Mouse (Mus musculus) hindbrain, embryonic 14.5 days (tissue): ENCODE measurements around the gene Slc6a17. TPM values are rescaled to one million over a fixed set of nuclear protein-coding genes. Genes with fewer than 3 reads are reported as not detected.

Source experiments
- ATAC-seq: fragments of 200-750 bp; cut with Nextera tagmentation; 2 replicates; pipeline ENCODE4 v1.8.0; 2017; ENCODE audit warnings: moderate number of reproducible peaks, mild to moderate bottlenecking, moderate TSS enrichment, moderate library complexity; ENCODE audit not compliant: low FRiP score
- DNase-seq: peaks from one replicate; pipeline ENCODE4 v3.0.0-alpha.2; 2015; ENCODE audit warnings: low spot score
- H3K27ac ChIP-seq: fragments of 300-500 bp; sonication (generic); 2 replicates; pipeline ENCODE4 v1.5.1; 2014; ENCODE audit warnings: mild to moderate bottlenecking, moderate library complexity
- H3K27me3 ChIP-seq: fragments of 300-500 bp; sonication (generic); 2 replicates; pipeline ENCODE4 v1.6.1; 2014; ENCODE audit warnings: mild to moderate bottlenecking, low read length, mixed read lengths; ENCODE audit not compliant: control insufficient read depth, insufficient read depth
- H3K36me3 ChIP-seq: fragments of 300-500 bp; sonication (generic); replicated peaks from 2 replicates; pipeline ENCODE4 v1.6.1; 2014; ENCODE audit not compliant: control insufficient read depth, insufficient read depth
- H3K4me1 ChIP-seq: fragments of 300-500 bp; sonication (generic); replicated peaks from 2 replicates; pipeline ENCODE4 v1.6.1; 2014; ENCODE audit warnings: antibody characterized with exemption, low read length, mixed read lengths; ENCODE audit not compliant: control insufficient read depth, insufficient read depth
- H3K4me2 ChIP-seq: fragments of 300-500 bp; sonication (generic); replicated peaks from 2 replicates; pipeline ENCODE4 v1.6.1; 2014; ENCODE audit warnings: mild to moderate bottlenecking, moderate library complexity
- H3K4me3 ChIP-seq: fragments of 300-500 bp; sonication (generic); replicated peaks from 2 replicates; pipeline ENCODE4 v1.5.1; 2014; ENCODE audit warnings: mild to moderate bottlenecking, low read length
- H3K9ac ChIP-seq: fragments of 300-500 bp; sonication (generic); 2 replicates; pipeline ENCODE4 v1.6.1; 2014
- H3K9me3 ChIP-seq: fragments of 300-500 bp; sonication (generic); 2 replicates; pipeline ENCODE4 v1.6.1; 2016; ENCODE audit warnings: low read length; ENCODE audit not compliant: control insufficient read depth
- WGBS: fragments of 180-500 bp; shearing (Covaris S2); extraction: QIAGEN DNeasy Blood & Tissue Kit; methylation state at CpG from one replicate; pipeline ENCODE4 v1.1.7; 2014; 5-methylcytosine and 5-hydroxymethylcytosine counted together
- polyA plus RNA-seq: library from polyadenylated mRNA; unstranded; fragments of >200 nt; fragmentation: Nextera tagmentation; extraction: Ambion mirVana; gene quantifications from 2 replicates; pipeline ENCODE4 v1.2.1, GENCODE M21; 2014

Gene Slc6a17
- polyA plus RNA-seq, 1 experiment from 2014 or later: 15.5 TPM

DNA sequence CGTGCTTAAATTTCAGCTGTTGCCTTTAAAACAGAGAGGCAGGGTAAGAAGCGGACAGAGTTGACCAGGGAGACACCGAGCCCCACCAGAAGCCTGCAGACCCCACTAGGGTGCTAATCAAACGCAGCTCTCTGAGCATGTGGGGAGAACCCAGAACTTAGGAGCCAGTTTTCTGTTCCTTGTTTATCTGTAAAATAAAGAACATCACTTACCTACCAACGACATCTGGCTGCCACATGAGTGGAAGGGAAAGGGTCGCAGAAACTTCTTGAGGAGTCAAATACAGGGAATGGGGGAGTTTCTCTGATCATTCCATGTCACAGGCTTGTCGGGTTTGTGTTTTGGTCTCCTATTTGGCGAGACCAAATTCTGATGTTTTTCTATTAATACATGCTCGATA is 9.9 kb downstream of the Slc6a17 start:
- WGBS: 84% methylated on average over 9 of the region's 9 CpGs
- H3K36me3 ChIP-seq: no peaks in the 10 kb centered on the region
- H3K4me1 ChIP-seq: peaks cover 19% of the 10 kb centered on the region
- no peak overlapping the region for H3K4me3 ChIP-seq
- ATAC-seq: no peak
- no peak overlapping the region for H3K27ac ChIP-seq
- H3K9me3 ChIP-seq: no peaks in the 10 kb centered on the region
- DNase-seq: no peak
- H3K27me3 ChIP-seq: no peaks in the 10 kb centered on the region
- H3K9ac ChIP-seq: no peak overlapping the region
- H3K4me2 ChIP-seq: no peak overlapping the region

DNA sequence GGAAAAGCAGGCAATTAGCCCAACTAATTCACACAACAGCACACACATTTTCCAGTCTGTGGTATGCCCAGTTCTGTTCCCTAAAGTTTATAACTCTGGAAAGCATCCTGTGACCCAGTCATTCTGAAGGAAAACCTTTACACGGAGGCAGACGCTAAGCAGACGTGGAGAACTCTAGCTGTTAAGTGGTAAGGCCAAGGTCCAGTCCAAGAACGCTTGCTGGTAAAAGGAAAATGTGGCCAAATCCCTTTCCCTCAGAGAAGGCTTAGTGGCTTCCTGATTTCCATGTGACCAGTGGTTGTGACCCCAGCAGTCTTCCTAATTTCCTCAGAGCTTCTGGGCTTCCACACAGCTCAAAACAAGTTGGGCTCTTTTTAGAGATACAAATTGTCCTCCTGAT is 11.3 kb downstream of the Slc6a17 start:
- no peak for ATAC-seq
- WGBS: 69% methylated on average over 4 of the region's 4 CpGs

DNA sequence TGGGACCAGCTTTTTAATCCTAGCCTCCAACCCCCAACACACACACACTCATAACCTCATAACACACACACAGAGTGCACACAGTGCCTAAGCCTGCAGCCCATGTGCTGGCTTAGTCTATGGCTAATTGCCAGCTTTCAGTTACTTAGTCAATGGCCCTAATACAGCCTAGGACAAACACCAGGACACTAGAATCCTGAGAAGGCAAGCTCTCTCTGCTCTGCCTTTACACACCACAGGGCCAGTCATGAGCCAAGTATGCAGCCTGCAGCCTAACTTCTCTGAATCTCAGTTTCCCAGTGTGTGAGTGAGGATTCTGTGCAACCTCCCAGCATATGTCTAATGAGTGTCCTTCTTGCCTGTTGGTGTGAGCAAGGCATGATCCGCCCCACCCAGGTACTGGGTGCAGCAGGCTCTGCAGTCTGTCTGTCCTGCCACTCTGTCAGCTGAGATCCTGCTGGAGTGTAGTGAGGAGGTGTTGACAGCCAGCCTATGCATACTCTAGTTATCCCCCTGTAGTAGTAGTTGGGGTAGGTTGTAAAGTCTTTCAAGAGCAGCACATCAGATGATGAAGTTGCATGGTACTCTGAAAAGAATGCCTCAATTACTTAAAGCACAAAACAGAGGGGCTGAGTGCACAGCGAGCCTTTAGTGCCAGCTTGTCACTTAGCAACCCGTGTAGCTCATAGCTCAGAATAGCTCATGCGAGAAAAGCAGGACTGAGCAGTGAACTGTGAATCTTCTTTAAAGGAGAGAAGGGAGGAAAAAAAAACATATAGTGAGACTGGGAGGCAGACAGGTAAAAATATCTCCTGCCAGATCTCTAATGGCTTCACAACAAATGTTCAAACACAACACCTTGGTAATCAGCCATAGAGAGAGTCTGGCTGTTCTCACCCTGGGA is 12.1 kb downstream of the Slc6a17 start:
- Histone ChIP-seq H3K9me3 (no peaks in the 10 kb centered on the region), H3K4me2 (no peak overlapping the region), H3K36me3 (no peaks in the 10 kb centered on the region), H3K27ac (no peak overlapping the region), H3K9ac (no peak overlapping the region), H3K4me3 (no peak overlapping the region), H3K27me3 (no peaks in the 10 kb centered on the region), H3K4me1 (peaks cover 35% of the 10 kb centered on the region)
- DNase-seq: no peak
- peak; percentile 36; the same call in 1 of the 2 replicates for ATAC-seq
- 18% methylated on average over 4 of the region's 4 CpGs for WGBS

More for the DNA sequence above, 11.3 kb downstream of the Slc6a17 start:
- Histone ChIP-seq H3K4me2 (no peak overlapping the region), H3K36me3 (no peaks in the 10 kb centered on the region), H3K27me3 (no peaks in the 10 kb centered on the region), H3K9ac (no peak overlapping the region), H3K4me3 (no peak overlapping the region), H3K9me3 (no peaks in the 10 kb centered on the region), H3K27ac (no peak overlapping the region), H3K4me1 (peaks cover 31% of the 10 kb centered on the region)
- no peak for DNase-seq

DNA sequence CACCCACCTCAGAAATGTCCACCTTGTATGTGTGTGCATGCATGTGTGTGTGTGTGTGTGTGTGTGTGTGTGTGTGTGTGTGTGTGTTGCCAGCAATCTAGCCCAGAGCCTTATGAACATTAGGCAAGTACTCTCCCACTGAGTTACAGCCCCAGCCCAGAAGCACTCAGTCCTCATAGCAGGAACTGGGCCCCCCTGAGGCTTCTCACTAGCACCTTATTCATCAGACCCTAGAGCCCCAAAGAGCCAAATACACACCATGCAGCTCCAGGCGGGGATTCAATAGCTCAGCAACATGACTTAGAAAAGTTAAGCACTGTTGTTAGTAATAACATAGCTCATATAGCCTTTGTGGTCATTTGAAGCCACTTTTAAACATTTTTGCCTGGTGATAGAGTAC is 13.3 kb downstream of the Slc6a17 start:
- Histone ChIP-seq H3K9ac (no peak overlapping the region), H3K9me3 (no peaks in the 10 kb centered on the region), H3K4me2 (no peak overlapping the region), H3K36me3 (0 out of 2 replicates have a peak, but pooled peaks cover 2% of the 10 kb centered on the region), H3K4me3 (no peak overlapping the region), H3K4me1 (peaks cover 35% of the 10 kb centered on the region), H3K27ac (no peak overlapping the region), H3K27me3 (no peaks in the 10 kb centered on the region)
- DNase-seq (no peak), ATAC-seq (no peak)
- 87% methylated on average over 1 of the region's 1 CpGs for WGBS

DNA sequence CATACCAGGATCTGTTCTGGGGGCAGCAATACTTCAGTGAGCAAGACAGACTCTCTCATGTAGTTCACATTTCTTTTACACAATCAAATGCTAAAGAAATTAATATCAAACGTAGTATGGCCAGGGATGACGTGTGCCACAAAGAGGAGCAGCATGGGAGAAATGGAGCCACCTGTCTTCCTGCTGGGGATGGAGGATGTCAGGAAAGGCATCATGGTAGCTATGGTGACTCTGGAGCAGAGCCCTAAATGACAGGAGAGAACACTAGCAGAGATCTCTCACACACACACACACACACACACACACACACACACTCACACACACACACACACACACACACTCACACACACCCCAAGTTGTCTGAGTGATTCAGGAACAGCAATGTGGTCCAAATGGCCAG is 14.1 kb downstream of the Slc6a17 start:
- Histone ChIP-seq H3K36me3 (0 out of 2 replicates have a peak, but pooled peaks cover 5% of the 10 kb centered on the region), H3K9me3 (no peaks in the 10 kb centered on the region), H3K4me1 (peaks cover 35% of the 10 kb centered on the region), H3K27ac (no peak overlapping the region), H3K9ac (no peak overlapping the region), H3K4me3 (no peak overlapping the region), H3K4me2 (no peak overlapping the region), H3K27me3 (no peaks in the 10 kb centered on the region)
- ATAC-seq: no peak
- no peak for DNase-seq
- WGBS: 67% methylated on average over 2 of the region's 2 CpGs

DNA sequence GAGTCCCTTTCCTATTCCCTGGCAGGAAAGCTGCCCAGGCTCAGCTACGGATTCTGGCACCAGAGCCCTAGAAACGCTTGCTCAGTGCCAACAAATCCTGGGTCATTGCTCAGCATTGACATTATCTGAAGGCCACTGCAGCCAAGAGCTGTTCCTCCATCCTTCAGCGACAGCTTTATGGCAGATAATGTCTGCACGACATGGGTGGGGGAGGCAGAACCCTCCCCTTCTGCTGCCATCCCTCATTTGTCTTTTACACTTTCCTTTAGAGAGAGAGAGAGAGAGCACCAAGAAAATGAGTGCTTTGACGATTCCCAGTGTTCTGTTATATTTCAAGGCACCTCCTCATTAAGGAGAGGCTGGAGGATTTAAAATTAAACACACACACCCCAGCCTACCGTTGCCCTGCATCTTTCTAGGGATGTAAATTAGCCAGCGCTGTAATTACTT is 16.1 kb downstream of the Slc6a17 start:
- H3K27me3 ChIP-seq: no peaks in the 10 kb centered on the region
- H3K9me3 ChIP-seq: no peaks in the 10 kb centered on the region
- peak overlapping the region; percentile 70 for H3K27ac ChIP-seq
- peaks cover 37% of the 10 kb centered on the region for H3K4me1 ChIP-seq
- peak; percentile 37; the same call in 1 of the 2 replicates for ATAC-seq
- WGBS: 35% methylated on average over 7 of the region's 7 CpGs
- DNase-seq: peak; percentile 59
- no peak overlapping the region for H3K4me2 ChIP-seq
- H3K36me3 ChIP-seq: 0 out of 2 replicates have a peak, but pooled peaks cover 5% of the 10 kb centered on the region
- 0 out of 2 replicates have a peak overlapping the region, but pooled peaks have one; percentile 9 for H3K9ac ChIP-seq
- no peak overlapping the region for H3K4me3 ChIP-seq

DNA sequence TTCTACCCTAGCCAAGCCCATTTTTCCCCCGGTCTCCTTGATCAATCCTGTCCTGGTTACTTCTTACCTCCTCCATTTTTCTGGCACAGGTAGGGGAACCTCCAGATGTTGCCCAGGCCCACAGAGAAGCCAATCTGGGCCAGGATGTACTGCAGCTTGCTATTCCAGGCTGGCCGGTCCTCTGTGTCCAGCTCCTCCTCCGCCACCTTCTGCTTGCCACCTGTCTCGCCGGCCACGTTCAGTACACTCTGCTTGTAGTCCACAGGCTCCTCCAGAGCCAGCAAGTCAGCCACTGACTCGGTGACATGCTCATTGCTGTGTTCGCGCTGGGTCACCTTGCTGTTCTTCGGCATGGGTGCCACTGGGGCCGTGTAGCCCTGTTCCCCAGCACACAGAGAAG is 17.5 kb downstream of the Slc6a17 start:
- Histone ChIP-seq H3K9me3 (no peaks in the 10 kb centered on the region), H3K36me3 (0 out of 2 replicates have a peak, but pooled peaks cover 5% of the 10 kb centered on the region), H3K27ac (no peak overlapping the region), H3K4me1 (peaks cover 33% of the 10 kb centered on the region), H3K27me3 (no peaks in the 10 kb centered on the region), H3K9ac (no peak overlapping the region), H3K4me3 (no peak overlapping the region), H3K4me2 (no peak overlapping the region)
- no peak for ATAC-seq
- 96% methylated on average over 11 of the region's 11 CpGs for WGBS
- no peak for DNase-seq

DNA sequence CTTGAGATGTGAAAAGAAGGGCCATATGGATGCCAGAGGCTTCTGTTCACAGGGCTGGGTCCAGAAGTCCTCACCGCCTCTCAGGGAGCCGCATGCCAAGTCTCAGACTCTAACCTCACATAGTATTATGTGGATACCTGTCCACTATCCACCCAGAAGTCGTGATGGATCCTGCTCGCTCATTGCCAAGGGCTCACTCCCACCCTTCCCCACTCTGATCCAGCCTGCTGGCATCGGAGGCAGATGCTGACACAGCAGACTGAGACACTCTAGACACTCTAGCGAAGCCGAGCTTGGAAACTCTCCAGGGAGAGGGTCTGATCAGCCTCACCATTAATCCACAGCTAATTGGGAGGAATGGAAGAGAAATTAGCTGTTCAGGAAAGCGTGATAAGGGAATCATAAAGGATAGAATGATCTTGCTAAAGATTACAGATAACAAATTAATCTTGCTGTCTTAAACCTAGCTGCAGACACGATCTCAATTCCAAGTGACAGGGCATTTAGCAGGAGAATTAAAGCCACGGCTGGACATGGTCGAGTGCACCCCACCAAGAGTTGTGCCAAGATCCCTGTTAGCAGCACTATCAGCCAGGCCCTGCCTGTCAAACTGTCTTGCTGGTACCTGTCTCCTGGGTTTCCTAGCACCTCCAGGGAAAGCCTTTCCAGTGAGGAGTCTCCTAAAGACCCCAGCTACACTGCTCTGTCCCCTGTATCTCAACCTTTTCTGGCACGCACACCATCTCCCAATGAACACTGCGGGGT is 21.6 kb downstream of the Slc6a17 start:
- H3K9me3 ChIP-seq: no peaks in the 10 kb centered on the region
- peaks cover 22% of the 10 kb centered on the region for H3K4me1 ChIP-seq
- no peak overlapping the region for H3K9ac ChIP-seq
- WGBS: 45% methylated on average over 13 of the region's 13 CpGs
- no peak overlapping the region for H3K4me2 ChIP-seq
- H3K36me3 ChIP-seq: 0 out of 2 replicates have a peak, but pooled peaks cover 5% of the 10 kb centered on the region
- DNase-seq (peak; percentile 65), ATAC-seq (peak; percentile 70; the same call in 1 of the 2 replicates)
- H3K4me3 ChIP-seq: no peak overlapping the region
- H3K27me3 ChIP-seq: no peaks in the 10 kb centered on the region
- H3K27ac ChIP-seq: peak overlapping the region; percentile 49; the same call in 1 of the 2 replicates

DNA sequence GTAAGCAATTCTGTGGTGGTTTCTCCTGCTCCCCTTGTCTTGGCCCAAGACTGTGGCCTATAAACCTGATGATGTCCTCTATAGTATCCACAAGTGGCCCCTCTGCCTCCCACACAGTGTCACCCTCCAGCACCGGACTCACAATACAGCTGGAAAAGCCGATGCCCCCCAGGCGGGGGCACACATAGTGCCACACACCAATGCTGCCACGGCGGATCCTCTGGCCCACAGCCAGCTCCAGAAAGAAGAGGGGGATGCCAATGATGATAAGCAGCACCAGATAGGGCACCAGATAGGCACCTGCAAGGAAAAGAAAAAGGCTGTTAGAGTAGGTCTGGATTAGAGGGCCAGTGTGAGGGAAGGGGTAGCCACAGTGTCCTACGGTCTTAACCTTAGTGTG is 22.3 kb downstream of the Slc6a17 start:
- no peaks in the 10 kb centered on the region for H3K9me3 ChIP-seq
- ATAC-seq (no peak), DNase-seq (no peak)
- 0 out of 2 replicates have a peak, but pooled peaks cover 5% of the 10 kb centered on the region for H3K36me3 ChIP-seq
- H3K4me2 ChIP-seq: no peak overlapping the region
- H3K9ac ChIP-seq: no peak overlapping the region
- no peak overlapping the region for H3K27ac ChIP-seq
- no peak overlapping the region for H3K4me3 ChIP-seq
- H3K4me1 ChIP-seq: peaks cover 23% of the 10 kb centered on the region
- WGBS: 83% methylated on average over 6 of the region's 6 CpGs
- no peaks in the 10 kb centered on the region for H3K27me3 ChIP-seq
